Mouse (Mus musculus) MEL (cell line): ENCODE data around the gene Ralgapb. TPM values are rescaled to one million over a fixed set of nuclear protein-coding genes. Genes with fewer than 3 reads are reported as not detected.

ENCODE experiments used
- DNase-seq: peaks from one replicate; pipeline ENCODE4 v3.0.0; 2011; ENCODE audit warnings: low read depth, low spot score
- H3K27ac ChIP-seq: 2 replicates; pipeline ENCODE4 v1.5.1; 2012; ENCODE audit warnings: low read depth, mild to moderate bottlenecking, control low read depth, low read length, moderate library complexity; ENCODE audit not compliant: control insufficient read depth
- H3K27me3 ChIP-seq, 2 experiments: fragments of 150-350 bp in 1 of 2; sonication (generic) in 1 of 2; 2 replicates each; pipeline ENCODE4 v1.6.1; 2012; ENCODE audit warnings: low read length in 2 of 2, mild to moderate bottlenecking in 2 of 2, improper control_type of control experiment in 1 of 2, moderate library complexity in 1 of 2; ENCODE audit not compliant: insufficient read depth in 2 of 2, control insufficient read depth in 1 of 2
- H3K36me3 ChIP-seq, 2 experiments: 2 replicates each; pipeline ENCODE4 v1.6.1; 2012 to 2014; ENCODE audit warnings: low read length in 2 of 2, improper control_type of control experiment in 1 of 2, inconsistent platforms in 1 of 2, mild to moderate bottlenecking in 1 of 2; ENCODE audit not compliant: insufficient read depth in 2 of 2, control insufficient read depth in 1 of 2
- H3K4me1 ChIP-seq, 2 experiments: fragments of 150-350 bp in 1 of 2; sonication (generic) in 1 of 2; 2 replicates each; pipeline ENCODE4 v1.6.1; 2012; ENCODE audit warnings: low read length in 2 of 2, improper control_type of control experiment in 1 of 2, mild to moderate bottlenecking in 1 of 2; ENCODE audit not compliant: insufficient read depth in 2 of 2, control insufficient read depth in 1 of 2
- H3K4me3 ChIP-seq, 2 experiments: fragments of 150-350 bp in 1 of 2; sonication (generic) in 1 of 2; 2 replicates each; pipeline ENCODE4 v1.5.1; 2012; ENCODE audit warnings: low read depth in 2 of 2, low read length in 2 of 2, mild to moderate bottlenecking in 2 of 2, moderate library complexity in 2 of 2, control low read depth in 1 of 2, improper control_type of control experiment in 1 of 2; ENCODE audit not compliant: control insufficient read depth in 1 of 2, insufficient read depth in 1 of 2
- H3K79me2 ChIP-seq: 2 replicates; pipeline ENCODE4 v1.6.1; 2012; ENCODE audit warnings: mild to moderate bottlenecking, low read length, moderate library complexity; ENCODE audit not compliant: control insufficient read depth, poor library complexity, insufficient read depth
- H3K9ac ChIP-seq: 2 replicates; pipeline ENCODE4 v1.6.1; 2012; ENCODE audit warnings: low read depth, mild to moderate bottlenecking, control low read depth, low read length, moderate library complexity; ENCODE audit not compliant: control insufficient read depth, poor library complexity, severe bottlenecking
- H3K9me3 ChIP-seq: fragments of 150-350 bp; sonication (generic); replicated peaks from 2 replicates; pipeline ENCODE4 v1.6.1; 2012; ENCODE audit warnings: mild to moderate bottlenecking, low read length, improper control_type of control experiment, moderate library complexity; ENCODE audit not compliant: insufficient read depth
- BHLHE40 ChIP-seq: IDR thresholded peaks from 2 replicates; pipeline ENCODE4 v1.6.1; 2012; ENCODE audit warnings: low read depth, mild to moderate bottlenecking, inconsistent platforms, low read length, improper control_type of control experiment, borderline replicate concordance
- CHD1 ChIP-seq: IDR thresholded peaks from 2 replicates; pipeline ENCODE4 v1.6.1; 2012; ENCODE audit warnings: low read depth, mild to moderate bottlenecking, inconsistent platforms, low read length, improper control_type of control experiment
- CTCF ChIP-seq, 3 experiments: IDR thresholded peaks in 2 of 3; conservative IDR thresholded peaks in 1 of 3; 2 replicates each; pipeline ENCODE4 v1.5.1; 2011 to 2012; ENCODE audit warnings: low read length in 3 of 3, low read depth in 2 of 3, mild to moderate bottlenecking in 2 of 3, improper control_type of control experiment in 1 of 3, inconsistent platforms in 1 of 3, mixed read lengths in 1 of 3, moderate library complexity in 1 of 3; ENCODE audit not compliant: control insufficient read depth in 1 of 3, insufficient read depth in 1 of 3, poor library complexity in 1 of 3, severe bottlenecking in 1 of 3
- GATA1 ChIP-seq: IDR thresholded peaks from 2 replicates; pipeline ENCODE4 v1.6.1; 2011; ENCODE audit warnings: low read depth, low read length, improper control_type of control experiment
- JUND ChIP-seq: IDR thresholded peaks from 2 replicates; pipeline ENCODE4 v1.6.1; 2011; ENCODE audit warnings: low read depth, mild to moderate bottlenecking, improper control_type of control experiment, low read length
- MAX ChIP-seq: IDR thresholded peaks from 2 replicates; pipeline ENCODE4 v1.6.1; 2011; ENCODE audit warnings: low read length, improper control_type of control experiment
- MAZ ChIP-seq: IDR thresholded peaks from 2 replicates; pipeline ENCODE4 v1.6.1; 2012; ENCODE audit warnings: low read depth, mild to moderate bottlenecking, inconsistent platforms, low read length, improper control_type of control experiment
- MEF2A ChIP-seq: IDR thresholded peaks from 2 replicates; pipeline ENCODE4 v1.6.1; 2014; ENCODE audit warnings: low read depth, mild to moderate bottlenecking, inconsistent platforms, low read length, improper control_type of control experiment; ENCODE audit not compliant: poor library complexity, insufficient replicate concordance, severe bottlenecking; ENCODE audit errors: extremely low read depth
- POLR2AphosphoS2 ChIP-seq: IDR thresholded peaks from 2 replicates; pipeline ENCODE4 v1.6.1; 2011; ENCODE audit warnings: low read length, improper control_type of control experiment
- POLR2AphosphoS5 ChIP-seq: IDR thresholded peaks from 2 replicates; pipeline ENCODE4 v1.6.1; 2012; ENCODE audit warnings: low read depth, borderline replicate concordance, mild to moderate bottlenecking, inconsistent platforms, low read length, moderate library complexity, mixed read lengths
- ZKSCAN1 ChIP-seq: IDR thresholded peaks from 2 replicates; pipeline ENCODE4 v1.6.1; 2012; ENCODE audit warnings: low read depth, mild to moderate bottlenecking, inconsistent platforms, low read length, improper control_type of control experiment, moderate library complexity
- ZNF384 ChIP-seq: IDR thresholded peaks from 2 replicates; pipeline ENCODE4 v1.6.1; 2012; ENCODE audit warnings: low read depth, mild to moderate bottlenecking, inconsistent platforms, low read length, improper control_type of control experiment
- polyA plus RNA-seq, 2 experiments: library from polyadenylated mRNA; stranded (reverse) in 1 of 2; unstranded in 1 of 2; fragments of >175 nt in 1 of 2; fragments of >200 nt in 1 of 2; gene quantifications; 2 replicates each; pipeline versions ENCODE4 v1.2.1 to v1.2.4; 2012; ENCODE audit warnings: low replicate concordance in 2 of 2, low read depth in 1 of 2; ENCODE audit not compliant: insufficient read length in 2 of 2, insufficient read depth in 1 of 2, missing spikeins in 1 of 2
- total RNA-seq: library from RNA; depleted of rRNA; stranded (reverse); fragments of 300-350 nt; gene quantifications from 2 replicates; pipeline ENCODE4 v1.2.3, GENCODE M21; 2012

The Ralgapb gene
- total and polyA plus RNA-seq, 3 experiments = 15.0 to 122 (median 20.7) TPM

- peaks cover 11 to 22% of the 10 kb centered on the region in 2 experiments for H3K4me1 ChIP-seq
- peak overlapping the region; percentile 56 for H3K9ac ChIP-seq
- H3K36me3 ChIP-seq = peaks cover 0 to 34% of the 10 kb centered on the region in 2 experiments; a peak in 2 of 4 replicates
- H3K27ac ChIP-seq = no peak overlapping the region
- H3K79me2 ChIP-seq = peaks cover 25% of the 10 kb centered on the region
- peaks cover 3% of the 10 kb centered on the region in 2 experiments for H3K27me3 ChIP-seq
- TF ChIP-seq GATA1 (peak; percentile 53), MEF2A (no peak), MAZ (no peak)
- TF ChIP-seq, all 39 proteins: peak for 1
- peak overlapping the region; percentile 62 to 68 for H3K4me3 ChIP-seq
- no peak for DNase-seq
- no peaks in the 10 kb centered on the region for H3K9me3 ChIP-seq
Measured at GRCm38 (mm10) chr2:158408997-158409594, 552 bp upstream of the Ralgapb start.

GRCm38 (mm10) chr2:158410022-158411014 is 670 bp downstream of the Ralgapb start:
- Histone ChIP-seq H3K79me2 (peaks cover 31% of the 10 kb centered on the region), H3K36me3 (peaks cover 0 to 44% of the 10 kb centered on the region in 2 experiments; a peak in 2 of 4 replicates), H3K9me3 (no peaks in the 10 kb centered on the region), H3K27ac (peak overlapping the region; percentile 65; the same call in 1 of the 2 replicates), H3K9ac (peak overlapping the region; percentile 98), H3K4me1 (peaks cover 22 to 23% of the 10 kb centered on the region in 2 experiments), H3K27me3 (no peaks in the 10 kb centered on the region; a peak in 2 of 4 replicates), H3K4me3 (peak overlapping the region; percentile 85 to 91)
- no peak for TF ChIP-seq BHLHE40
- TF ChIP-seq POLR2AphosphoS2 = 0 out of 2 replicates have a peak, but pooled peaks have one; percentile 6
- peak in 1 of 3 experiments; percentile 5; a peak in 1 of 6 replicates for TF ChIP-seq CTCF (IDR thresholded peaks at IDR 0.05 in 2 of 3, conservative IDR thresholded peaks at IDR 0.05 in 1 of 3; ENCODE audit: control insufficient read depth in 1 of 3, insufficient read depth in 1 of 3, low read depth in 2 of 3, low read length in 3 of 3, poor library complexity in 1 of 3, severe bottlenecking in 1 of 3)
- TF ChIP-seq JUND = no peak
- no peak for TF ChIP-seq POLR2AphosphoS5
- 0 out of 2 replicates have a peak, but pooled peaks have one; percentile 42 for TF ChIP-seq CHD1
- peak; percentile 62 for TF ChIP-seq ZNF384
- 0 out of 2 replicates have a peak, but pooled peaks have one; percentile 6 for TF ChIP-seq MAZ
- no peak for TF ChIP-seq ZKSCAN1
- TF ChIP-seq MAX = peak; percentile 7; the same call in 1 of the 2 replicates
- DNase-seq = peak; percentile 50
